Mouse (Mus musculus) gastrocnemius, postnatal 10 days (tissue): ENCODE data around the gene Krt90. TPM values are rescaled to one million over a fixed set of nuclear protein-coding genes. Genes with fewer than 3 reads are reported as not detected.
"Not testable (repeated sequence)": the region's sequence is repeated elsewhere in the genome, so short reads cannot be mapped to it uniquely, and the experiment has no call there.

Source experiments
- DNase-seq: peaks from one replicate; pipeline ENCODE4 v3.0.0; 2021; ENCODE audit warnings: mixed read lengths
- long read RNA-seq, 2 experiments: library from polyadenylated mRNA; stranded (forward); transcript quantifications; one replicate each; pipeline ENCODE4 v2.0.0; 2021
- total RNA-seq, 2 experiments: library from RNA; stranded (reverse); gene quantifications; 2 replicates each; pipeline ENCODE4 v1.2.3; 2021

The Krt90 gene
- not detected for total RNA-seq
- long read RNA-seq, experiment 1 = 0 reads
- long read RNA-seq, experiment 2 = 0 reads

DNA sequence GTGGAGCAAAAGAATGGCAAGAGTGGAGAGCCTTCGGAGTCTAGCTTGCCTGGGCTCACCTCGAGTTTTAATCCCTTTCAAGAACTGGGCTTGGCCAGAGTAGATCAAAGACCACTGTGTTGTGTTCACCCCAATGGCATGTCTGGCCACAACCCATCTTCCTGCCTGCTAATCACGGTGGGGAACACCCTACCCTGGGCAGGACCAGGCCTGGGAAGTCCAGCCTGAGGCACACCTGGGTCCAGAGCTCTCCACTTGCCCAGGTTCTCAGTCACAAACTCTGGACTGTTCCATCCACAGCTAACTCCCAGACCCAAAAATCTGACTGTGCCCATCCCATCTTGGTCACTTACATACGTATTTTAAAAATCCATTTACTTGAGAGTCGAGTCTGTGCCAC lies at the start of gene Krt90:
Gene Krt90, minus strand, starts transcription at position 101 of the 400 bp plus-strand sequence.
- DNase-seq = no peak

DNA sequence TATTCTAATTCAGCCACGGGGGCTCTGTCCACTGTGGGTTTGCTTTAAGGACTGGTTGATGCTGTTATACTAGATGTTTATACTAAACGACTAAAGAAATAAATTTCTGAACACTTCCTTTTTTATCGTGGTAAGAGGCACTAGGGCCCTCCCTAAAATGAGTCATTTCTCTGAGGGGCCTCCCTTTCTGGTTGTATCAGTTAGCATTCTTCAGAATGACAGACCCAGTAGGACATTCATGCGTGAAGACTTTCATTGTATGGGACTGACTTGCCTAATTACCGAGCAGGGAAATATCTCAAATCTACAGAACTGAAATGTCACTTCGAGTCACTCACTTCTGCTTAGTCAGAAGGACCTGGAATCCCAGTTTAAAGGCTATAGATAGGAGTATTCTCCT lies 36.4 kb upstream of the Krt90 start:
- no peak for DNase-seq

DNA sequence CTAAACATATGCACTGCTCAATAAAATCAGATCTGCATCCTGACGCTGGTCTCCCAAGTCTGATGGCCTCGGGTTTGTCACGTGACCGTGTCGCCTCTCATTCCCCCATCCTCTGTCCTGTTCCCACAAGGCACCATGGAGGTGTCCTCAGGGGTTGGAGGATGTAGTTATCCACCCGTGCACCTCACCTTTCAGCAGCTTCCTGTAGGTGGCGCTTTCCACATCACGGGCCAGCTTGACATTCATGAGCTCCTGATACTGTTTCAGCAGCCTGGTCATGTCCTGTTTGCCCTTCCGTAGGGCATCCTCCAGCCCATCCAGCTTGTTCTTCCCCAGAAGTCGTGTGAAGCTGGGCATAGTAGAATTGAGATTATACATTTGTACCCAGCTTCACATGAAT lies 25.5 kb upstream of the Krt90 start:
- no peak for DNase-seq

DNA sequence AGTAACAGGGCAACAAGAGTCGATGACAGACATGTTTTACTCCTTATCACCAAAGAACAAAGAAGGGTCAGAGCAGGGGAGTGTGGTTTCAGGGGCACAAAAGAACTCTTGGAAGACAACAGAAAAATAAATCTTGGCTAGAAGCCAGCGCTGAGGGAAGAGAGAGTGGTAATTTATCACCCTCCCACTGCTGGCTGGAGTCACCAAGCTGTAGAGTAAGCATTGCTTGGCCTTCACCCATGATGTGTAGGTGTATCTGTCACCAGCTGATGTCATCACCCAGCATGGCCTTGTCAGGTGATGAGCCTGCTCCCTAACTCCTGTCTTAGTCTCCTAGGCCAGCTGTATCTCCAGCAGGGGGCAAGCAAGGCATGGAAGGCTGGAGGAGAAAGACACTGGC lies 21.7 kb upstream of the Krt90 start:
- no peak for DNase-seq

DNA sequence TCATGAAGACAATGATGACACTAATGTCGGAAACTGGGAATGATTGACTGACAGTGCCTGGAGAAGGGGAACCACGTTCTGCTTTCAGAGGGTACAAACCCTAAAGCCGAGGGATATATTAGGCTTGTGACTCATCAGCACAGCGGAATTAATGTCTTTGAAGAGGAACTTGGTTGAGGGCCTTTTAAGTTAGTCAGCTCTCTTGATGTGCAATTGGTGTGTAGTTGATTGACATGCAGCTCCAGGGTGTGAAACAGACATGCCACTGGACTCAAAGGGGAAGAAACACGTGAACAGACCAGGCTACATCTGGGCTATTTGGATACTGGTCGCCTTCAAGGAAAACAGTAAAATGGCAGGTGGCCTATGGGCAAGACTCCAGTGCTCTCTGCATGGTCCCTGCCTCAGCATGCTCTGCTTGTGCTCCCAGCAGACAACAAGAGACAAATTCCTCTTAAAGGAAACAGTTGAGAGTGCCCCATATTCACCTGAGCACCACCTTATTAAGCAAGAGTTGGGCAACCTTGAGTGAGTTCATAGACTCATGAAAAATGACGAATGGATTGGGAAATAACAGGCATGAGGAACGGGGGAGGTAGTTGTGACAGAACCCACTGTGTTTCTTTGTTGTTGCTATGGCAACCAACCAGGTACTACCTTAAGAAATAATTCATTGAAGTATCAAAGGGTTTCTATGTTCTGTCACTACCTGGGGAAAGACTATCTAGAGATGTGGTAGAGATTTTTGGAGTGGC lies 20.6 kb upstream of the Krt90 start:
- no peak for DNase-seq

DNA sequence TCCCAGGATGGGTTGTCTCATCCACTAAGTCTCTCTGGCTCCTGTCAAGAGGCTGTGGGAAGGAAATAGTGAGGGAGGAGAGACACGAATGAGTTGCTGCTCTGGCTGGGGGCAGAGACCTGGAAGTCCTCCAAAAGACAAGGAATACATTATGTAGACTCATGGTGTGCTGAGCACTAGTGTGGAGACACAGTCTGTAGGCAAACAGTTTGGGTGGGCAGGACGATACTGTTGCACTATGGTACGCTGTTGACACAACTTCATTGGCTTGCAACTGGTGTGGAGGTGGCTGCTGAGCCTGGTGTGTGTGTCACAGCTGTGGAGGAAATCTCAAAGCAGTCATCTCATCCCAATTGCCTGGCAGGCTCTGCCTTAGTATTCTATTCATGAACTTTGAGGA lies 19.0 kb upstream of the Krt90 start:
- no peak for DNase-seq

DNA sequence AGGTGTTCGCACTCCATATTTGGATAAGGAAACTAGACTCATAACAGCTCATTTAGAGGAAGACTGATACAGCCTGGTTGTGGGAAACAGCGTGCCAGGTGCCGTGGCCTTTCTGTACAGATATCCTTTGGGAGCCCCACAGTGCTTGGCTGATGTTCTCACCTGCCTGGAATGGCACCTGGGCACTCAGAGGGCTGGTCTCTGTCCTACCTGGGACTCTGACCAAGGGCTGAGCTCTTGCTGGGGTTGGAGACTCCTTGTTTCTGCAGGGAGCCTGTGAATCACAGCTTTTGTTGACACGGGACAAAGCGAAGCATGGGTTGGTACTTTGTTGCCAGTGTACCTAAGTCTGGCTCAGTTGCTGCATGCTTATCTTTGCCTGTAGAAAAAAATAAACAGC lies 12.8 kb upstream of the Krt90 start:
- DNase-seq = no peak

DNA sequence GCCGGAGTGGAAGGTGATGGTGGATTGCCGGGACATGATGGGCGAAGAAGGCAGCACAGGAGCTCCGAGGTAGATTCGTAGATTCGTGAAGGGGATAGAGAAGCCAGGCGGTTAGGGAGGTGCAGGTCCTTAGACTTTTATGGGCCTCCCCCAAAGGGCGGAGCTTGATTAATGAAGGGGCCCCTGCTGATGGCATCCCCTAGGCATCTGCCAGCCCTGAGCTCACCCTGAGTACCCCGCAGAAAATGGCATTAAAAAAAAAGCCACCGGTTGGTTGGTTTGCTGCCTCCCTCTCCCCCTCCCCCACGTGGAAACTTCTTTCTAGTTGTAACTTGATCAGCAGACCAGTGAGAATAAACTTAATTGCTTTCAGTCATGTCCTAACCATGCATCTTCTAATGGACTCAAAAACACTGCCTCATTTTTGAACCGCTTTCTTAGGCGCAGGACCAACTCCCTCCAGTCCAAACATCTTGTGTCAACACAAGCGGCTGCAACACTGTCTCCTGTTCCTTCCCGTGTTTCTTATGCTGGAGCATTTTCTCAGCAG lies 11.1 kb upstream of the Krt90 start, which contains the start of gene Krt75:
Gene Krt75, minus strand, starts transcription at position 109 of the 550 bp plus-strand sequence.
- DNase-seq = no peak

DNA sequence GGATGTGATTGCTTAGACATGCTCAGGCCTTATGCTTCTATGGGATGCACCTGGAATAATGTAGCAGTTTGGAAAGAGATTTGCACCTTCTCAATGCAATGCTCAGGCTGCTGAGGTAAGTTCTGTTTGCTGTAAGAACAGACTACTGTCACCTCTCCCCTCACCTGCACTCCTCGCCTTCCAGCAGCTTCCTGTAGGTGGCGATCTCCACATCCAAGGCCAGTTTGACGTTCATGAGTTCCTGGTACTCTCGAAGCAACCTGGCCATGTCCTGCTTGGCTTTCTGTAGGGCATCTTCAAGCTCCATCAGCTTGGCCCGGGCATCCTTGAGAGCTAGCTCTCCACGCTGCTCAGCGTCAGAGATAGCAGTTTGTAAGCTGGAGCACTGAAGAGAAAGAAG lies 5.0 kb upstream of the Krt90 start:
- no peak for DNase-seq

DNA sequence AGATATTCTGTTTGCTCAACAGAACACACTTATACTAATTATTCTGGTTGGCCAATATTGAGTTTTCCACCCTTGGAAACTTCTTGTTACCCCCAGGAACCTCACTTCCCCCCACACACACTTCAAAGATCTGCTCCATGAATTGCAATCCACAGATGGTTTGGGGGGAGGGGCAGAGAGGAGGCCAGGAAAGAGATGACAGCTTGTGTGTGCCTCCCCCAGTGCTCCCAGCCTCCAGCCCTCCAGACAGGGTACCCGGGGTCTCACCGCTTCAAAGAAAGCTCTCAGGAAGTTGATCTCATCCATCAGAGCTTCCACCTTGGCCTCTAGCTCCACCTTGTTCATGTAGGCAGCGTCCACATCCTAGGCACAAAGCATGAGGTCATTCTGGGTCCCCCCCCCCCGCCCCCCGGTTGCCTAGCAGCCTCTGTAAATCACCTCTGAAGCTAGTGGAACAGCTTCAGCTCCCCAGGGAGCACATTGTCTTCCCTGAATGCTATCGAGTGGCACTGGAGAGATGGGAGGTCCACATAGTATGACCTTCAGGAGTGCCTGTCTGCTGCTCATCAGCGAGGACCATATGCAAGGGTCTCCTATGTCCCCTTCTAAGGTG lies 4.6 kb downstream of the Krt90 start:
- no peak for DNase-seq

DNA sequence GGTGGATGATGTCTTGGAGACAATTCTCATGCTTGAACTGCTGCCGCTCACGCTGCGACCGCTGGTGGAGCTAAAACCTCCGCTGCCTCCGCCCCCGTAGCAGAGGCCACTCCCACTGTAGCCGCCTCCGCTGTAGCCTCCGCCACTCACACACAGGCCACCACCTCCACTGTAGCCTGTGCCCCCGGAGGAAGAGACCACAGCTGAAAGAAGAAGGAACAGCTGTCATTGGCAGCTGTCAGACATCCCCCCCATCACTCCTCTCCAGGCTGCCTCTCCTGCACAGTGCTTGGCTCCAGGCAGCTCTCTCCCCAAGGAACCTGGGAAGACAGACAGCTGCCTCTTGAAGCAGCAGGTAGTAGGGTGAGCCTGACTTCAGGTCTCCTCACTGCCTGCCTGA lies 9.6 kb downstream of the Krt90 start:
- peak; percentile 48 for DNase-seq

DNA sequence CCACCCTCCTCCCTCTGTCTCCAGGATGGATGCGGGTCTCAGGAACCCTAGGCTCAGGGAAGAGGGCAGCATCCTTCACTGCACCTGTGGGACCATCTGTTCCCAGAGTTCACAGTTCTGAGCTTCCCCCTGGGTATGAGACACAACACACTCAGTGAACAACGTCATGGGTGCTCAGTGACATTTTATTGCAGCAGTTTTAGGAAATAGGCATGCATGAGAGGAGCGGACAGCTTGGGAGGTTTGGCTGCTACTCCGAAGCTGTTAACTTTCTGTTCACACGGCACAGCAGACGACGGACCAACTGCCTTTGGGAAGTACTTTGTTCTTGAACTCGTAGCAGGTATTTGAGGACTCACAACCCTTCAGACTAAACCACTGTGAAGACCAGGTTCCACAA lies 10.6 kb downstream of the Krt90 start:
- no peak for DNase-seq

DNA sequence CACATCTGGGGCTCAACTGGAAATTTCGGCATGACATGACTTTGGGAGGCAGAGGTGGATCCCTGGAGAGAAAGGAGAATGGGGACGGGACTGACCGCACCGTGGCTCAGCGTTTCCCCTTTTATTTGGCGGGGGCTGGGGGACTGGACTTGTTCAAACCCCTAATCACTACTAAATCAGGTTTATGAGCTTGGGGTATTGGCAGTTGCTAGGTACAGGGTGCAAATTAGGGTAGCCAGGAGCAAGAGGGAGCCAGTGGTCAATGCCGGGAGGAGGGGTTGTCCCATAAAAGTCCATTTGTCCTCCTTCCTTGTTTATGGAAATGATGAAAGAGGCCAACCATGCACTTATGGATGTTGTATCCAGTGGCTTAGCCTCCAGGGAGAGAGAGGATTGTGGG lies 12.2 kb downstream of the Krt90 start, which contains the start of gene Krt82:
Gene Krt82, minus strand, starts transcription at position 101 of the 400 bp plus-strand sequence.
- no peak for DNase-seq

DNA sequence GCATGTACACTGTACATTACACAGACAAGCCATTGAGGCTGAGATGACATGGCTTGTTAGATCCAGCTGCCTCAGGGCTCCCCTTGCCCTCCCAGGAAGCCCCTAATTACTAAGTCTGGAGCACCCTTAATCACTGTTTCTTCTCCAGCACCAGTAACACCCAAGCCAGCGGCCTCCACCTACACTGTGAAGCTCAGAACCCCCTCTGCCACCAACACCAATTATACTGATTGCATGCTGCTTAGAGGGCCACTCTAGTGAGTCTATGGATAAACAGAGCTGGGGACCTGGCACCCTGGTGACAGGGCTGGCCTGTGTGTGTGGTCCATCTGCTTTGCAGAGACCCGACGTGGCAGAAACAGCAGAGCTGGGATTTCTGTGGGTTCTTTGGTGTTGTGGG lies 18.3 kb downstream of the Krt90 start:
- DNase-seq = no peak

DNA sequence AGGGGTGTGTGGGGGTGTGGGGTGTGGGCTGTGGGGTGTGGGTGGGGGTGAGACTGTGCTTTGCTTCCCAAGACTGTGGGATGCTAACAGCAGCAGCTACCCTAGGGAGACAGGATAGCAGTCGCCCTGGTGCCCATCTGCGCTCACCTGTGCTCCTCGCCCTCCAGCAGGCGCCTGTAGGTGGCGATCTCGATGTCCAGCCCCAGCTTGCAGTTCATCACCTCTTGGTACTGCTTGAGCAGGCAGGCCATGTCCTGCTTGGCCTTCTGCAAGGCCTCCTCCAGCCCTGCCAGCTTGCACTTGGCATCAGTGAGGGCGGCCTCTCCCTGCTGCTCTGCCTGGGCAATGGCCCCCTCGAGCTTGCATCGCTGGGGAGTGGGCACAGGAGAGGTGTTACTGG lies 20.2 kb downstream of the Krt90 start:
- DNase-seq = no peak

DNA sequence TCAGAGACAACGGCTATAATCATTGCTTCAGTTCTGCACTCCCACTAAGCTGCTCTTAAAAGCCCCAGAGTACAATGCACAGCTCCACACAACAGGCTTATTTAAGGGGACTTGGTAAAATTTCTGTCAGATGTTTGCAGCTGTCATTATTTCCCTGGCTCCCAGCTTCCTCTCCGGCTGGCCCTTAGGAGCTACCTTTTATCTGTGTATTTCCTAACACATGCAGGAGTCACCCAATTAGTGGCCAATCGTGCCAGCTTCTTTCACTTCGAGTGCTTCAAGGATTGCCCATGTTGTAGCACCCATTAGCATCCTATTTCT lies 24.2 kb downstream of the Krt90 start:
- no peak for DNase-seq

DNA sequence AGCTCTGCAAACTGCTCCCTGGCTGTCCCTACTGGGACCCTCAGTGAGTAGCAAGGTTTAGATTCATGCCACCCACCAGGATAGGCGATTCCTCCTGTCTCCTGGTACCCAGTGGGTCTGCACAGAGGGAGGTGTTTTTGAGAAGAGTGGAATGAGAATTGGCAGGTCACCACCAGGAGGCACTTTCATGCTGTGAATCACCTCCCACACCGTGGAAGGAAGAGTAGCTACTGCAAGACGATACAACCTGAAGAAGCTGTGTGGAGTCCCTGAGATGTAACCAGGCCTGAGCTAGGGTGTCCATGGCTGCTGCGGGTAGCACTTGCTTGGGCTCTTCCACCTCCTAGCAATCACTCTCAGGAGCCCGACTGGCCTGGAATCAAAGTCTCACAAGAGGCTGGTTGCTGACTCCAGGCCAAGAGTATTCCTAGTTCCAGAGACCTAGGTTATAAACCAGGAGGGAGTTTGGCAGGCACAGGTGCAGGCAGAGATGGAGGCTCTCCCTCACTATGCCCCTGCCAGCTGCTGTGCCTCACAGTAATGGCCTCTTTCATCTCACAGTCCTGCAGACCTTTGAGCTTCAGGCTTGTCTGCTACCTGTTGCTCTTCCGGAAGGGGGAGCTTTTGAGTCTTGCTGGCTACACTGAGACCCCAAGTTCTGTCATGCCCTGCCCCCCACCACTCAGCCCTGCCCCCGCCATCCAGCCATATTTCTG lies 24.7 kb downstream of the Krt90 start:
- DNase-seq = no peak

DNA sequence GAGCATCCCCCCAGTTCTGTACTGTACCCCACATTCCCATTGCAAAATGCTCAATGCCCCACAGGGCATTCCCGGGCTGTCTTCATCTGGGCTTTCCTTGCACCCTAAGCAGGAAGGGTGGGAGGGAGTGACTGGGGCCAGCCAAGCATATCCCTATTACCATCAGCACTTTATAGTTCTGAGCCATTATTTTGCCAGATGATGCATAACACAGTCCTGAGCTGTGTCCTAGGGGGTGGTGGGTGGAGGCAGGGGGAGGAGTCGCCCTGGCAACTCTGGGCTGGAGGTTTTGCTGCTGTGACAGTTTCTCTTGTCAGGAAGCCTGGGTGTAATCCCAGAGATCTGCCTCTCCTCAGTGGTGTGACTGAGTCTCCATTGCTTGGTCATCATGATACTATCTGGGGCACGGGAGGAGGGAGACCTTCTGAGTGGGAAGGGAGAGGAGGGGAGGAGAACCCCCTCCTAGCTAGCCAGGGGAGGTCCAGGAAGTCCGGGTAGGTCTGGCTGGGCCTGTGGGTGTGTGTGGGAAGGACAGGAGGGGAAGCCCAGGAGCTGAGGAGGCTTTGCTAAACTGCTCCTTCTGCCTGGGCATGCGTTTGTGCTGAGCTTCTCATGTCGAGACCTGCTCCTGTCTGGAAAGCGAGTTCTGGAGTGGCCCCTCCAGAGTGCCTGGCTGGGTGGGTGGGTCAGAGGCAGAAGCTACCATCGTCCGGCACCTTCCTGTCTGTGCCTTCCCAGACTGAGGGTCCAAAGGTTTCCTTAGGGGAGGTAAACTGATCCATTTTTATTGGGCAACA lies 26.5 kb downstream of the Krt90 start:
- no peak for DNase-seq

DNA sequence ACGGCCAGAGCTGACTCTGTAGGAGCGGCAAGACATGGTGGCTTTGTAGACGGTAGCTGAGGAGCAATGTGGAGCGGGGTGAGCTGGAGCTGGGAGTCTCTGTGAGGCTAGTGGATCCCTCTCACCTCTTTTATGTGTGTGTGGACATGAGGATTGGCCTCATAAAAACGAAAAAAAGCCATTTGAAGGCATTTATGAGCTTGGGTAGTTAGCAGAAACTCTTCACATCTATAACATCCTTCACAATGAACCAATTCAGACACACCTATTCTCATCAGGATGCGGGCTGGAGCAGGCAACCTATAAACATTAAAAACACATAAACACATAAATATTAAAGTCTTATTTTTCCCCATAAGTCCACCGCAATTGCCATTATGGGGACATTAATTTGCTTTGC lies 30.0 kb downstream of the Krt90 start, which contains the start of gene Krt84:
Gene Krt84, minus strand, starts transcription at position 101 of the 400 bp plus-strand sequence.
- DNase-seq = no peak

DNA sequence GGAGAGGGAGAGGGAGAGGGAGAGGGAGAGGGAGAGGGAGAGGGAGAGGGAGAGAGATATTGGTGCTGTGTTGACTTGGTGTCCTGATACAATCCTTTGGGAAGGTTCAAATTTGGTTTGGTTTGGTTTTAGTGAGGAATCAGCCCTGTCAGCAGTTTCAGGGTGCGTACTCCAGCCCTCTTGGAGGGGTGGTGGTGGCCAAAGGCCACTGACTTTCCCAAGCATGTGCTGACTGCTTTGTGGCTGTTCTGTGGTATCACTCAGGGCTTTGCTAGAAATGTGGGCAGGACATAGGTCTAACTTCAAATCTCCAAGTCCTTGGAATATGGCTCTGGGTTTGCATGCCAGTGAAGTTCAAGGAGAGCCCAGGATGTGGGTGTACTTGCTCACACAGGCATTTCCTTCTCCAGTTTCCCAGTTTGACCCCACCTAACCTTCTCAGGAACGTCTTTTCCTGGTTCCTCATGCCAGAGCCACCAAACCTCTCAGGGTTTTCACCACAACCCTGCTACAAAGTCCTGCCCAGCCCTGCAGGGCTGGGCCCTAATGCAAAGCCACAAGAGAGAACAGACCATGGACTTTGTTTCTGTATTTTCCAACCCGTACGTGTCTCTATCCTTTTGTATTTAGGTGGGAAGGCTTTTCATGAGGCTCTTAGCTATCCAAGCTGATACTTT lies 40.1 kb downstream of the Krt90 start:
- DNase-seq = no peak

DNA sequence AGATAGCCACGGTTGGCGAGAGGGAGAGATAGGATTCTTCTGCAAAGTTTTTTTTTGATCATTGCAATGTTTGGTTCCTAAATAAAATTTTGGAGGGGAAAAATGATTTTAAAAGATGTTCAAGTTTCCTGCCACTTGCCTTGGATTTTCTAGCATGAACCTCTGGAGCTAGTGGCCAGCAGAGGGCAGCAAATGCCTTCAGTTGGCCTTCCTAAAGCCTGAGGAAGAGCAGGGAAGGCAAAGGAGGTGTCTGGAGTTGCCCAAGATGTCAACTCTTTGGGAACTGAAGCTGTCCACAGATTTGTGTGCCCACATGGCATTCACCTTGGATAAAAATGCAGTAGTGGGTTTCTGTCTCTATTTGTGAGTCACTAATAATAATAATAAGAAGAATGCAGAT lies 43.0 kb downstream of the Krt90 start:
- peak; percentile 80 for DNase-seq

DNA sequence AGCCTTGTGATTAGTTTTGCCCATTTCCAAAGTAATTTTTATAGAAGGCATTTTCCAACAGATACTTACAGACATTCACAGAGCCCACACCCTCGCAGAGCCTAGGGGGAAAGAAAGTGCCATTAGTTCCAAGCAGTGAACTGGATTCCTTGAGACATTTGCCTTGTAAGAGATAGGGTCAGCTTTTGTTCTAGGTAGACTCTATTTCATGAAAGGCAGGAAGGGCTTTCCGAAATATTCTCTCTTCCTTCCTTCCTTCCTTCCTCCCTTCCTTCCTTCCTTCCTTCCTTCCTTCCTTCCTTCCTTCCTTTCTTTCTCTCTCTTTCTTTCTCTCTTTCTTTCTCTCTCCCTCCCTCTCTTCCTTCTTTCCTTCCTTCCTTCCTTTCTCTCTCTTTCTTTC lies 45.6 kb downstream of the Krt90 start, which contains the start of gene Gm49425:
Gene Gm49425, minus strand, starts transcription at position 101 of the 400 bp plus-strand sequence.
- DNase-seq = not testable (repeated sequence)
